Mouse (Mus musculus) spleen, postnatal 14 days (tissue): ENCODE results near the gene Ccdc122.

Source experiments
- DNase-seq, 2 experiments: peaks; one replicate each; pipeline ENCODE4 v3.0.0; 2021 to 2022; ENCODE audit warnings: low spot score in 2 of 2

Ccdc122 gene

DNA sequence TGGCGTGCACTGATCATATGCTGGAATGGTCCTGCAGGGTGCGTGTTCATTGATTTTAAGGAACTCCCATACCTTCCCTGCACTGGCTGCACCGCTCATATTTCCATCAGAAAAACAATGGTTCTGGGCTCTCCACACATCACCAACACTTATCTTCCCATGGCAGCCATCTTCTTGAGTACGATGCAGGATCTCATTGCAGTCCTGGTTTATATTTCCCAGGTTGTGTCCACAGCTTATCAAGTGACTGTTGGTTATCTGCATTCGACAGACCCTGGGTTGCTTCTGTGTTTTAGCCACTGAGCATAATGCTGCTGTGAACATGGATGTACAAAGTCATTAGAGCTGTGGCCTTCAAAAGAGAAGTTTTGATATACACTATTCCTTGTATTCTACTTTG lies 94.0 kb downstream of the Ccdc122 start:
- DNase-seq = no peak

DNA sequence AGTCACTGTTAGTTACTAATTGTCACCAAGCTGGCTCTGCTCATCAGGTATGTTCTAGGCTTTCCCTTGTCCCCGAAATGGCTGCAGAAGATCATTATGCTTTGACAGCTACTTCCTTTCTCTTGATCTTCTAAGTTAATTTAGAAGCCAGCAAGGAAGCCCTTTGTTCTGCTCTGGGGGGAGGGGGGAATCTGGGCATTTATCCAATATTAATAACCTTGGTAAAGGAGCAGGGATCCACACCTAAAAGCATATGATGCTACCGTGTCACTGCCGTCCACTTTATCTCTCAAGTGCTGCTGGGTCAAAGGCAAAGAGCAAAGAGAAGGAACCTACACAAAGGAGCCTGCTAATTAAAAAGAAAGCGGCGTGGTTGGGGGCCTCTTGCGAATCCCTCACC lies 100.4 kb downstream of the Ccdc122 start:
- DNase-seq = no peak

- peak in 1 of 2 experiments; percentile 56 for DNase-seq
These were observed 105.0 kb downstream of the Ccdc122 start for GRCm38 (mm10) chr14:77141324-77142282.

DNA sequence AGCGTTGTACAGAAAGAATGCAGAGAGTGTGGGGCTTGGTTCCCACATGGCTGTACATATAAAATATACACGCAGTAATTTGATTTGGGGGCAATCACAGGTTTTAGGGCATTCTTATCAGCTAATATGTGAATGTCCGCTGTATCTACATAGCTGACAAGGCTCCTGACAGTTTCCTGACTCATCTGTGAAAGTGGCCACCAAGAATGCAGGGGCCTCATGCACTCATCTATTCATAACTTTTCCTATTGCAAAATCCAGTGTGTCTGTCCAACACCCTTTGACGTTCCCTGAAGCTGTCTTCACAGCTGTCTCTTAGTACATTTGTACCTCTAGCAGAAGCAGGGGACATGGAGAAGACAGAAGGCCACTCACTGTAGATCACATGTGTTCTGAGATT lies 108.5 kb downstream of the Ccdc122 start:
- no peak for DNase-seq

DNA sequence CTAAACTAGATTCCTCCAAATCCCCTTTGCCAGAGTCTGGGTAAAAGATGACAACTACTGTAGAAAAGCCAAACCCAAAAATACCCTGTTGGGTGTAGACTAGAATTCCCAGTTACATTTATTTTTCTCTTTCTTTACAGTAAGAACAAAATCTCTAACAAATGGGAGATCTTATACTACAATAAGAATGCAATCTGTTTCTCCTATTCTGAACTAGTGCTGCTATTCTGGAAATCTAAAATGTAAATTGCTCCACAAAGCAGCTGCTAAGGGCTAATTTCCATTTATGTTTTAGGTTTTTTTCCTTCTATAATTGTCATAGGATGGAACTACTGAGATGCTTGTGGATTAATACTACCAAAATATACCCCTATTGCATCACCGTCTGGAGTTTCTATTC lies 111.1 kb downstream of the Ccdc122 start:
- DNase-seq = no peak

- DNase-seq = no peak
These were observed 114.0 kb downstream of the Ccdc122 start for GRCm38 (mm10) chr14:77150556-77150955.

DNA sequence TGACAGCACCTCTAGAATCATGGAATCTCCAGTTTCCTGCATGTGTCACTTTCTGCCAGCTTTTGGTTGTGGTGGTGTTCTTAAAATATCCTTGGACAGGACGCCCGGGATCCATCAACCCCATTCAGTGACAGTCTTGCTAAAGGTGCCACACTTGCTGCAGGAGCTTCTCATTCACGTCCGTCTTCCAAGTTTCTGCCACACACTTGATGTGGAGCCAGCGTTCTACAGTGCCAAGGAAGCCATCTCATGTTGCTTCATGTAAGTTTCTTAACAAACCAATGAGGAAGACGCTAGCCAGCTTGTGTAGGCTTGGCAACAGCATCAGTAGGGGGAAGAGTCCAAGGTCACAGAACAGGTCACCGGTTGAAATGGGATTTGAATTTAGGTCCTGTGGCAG lies 114.9 kb downstream of the Ccdc122 start:
- DNase-seq = no peak

GRCm38 (mm10) chr14:77156222-77156910 lies 119.8 kb downstream of the Ccdc122 start, which contains the start of gene Enox1:
Gene Enox1 (plus strand): TSS chr14:77156763.
- no peak for DNase-seq

DNA sequence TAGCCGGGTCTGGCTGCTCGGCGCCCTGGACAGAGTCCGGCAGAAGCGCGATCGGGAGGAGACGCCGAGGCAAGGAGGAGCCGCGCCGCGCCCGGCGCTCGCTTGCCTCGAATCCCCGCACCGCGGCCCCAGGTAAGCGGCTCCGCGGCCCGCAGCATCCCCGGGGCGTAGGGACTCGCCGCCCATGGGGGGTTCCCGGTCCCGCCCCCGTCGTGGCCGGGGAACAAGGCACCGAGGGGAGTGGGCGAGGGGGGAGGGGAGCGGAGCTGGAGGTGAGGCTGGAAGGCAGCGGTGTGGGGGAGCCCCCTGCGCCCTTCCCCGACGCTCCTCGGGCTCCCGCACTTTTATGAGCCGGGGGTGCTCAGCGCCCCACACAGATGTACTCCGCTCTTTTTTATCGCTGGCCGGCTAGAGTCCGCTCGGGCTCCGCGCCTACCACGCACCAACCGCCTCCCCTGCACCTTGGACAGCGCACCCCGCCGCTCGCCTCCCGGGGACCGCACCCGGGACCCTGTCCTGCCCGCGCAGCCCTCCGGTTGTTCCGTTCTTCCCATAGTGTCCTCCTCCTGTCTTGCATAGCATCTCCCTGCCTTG lies 120.4 kb downstream of the Ccdc122 start:
- no peak for DNase-seq

- DNase-seq = no peak
These were observed 120.9 kb downstream of the Ccdc122 start for GRCm38 (mm10) chr14:77157505-77157911.

DNA sequence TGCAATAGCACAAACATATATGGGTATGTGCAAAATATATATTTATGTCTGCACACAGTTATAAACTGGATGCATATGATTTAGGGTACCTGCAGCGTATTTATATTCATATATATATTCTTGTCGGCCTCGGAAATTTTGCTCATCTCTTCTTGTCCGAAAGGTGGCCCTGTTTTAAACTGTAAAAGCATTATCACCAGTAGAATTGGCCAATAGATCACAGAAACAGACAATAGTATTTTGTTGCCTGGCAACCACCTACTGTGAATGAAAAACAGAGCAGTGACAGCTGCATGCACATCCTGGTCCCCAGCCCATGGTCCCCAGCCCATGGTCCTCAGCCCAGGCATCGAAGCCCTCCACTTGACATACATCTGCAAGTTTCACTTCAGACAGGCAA lies 122.8 kb downstream of the Ccdc122 start:
- no peak for DNase-seq
